Mouse (Mus musculus): ENCODE results near the gene Ppp1r21. TPM values are rescaled to one million over a fixed set of nuclear protein-coding genes. Genes with fewer than 3 reads are reported as not detected.

Gene Ppp1r21
- total RNA-seq (2015; ENCODE audit: low replicate concordance) (16.3 and 20.5 TPM in 2 replicates), total RNA-seq (2017; ENCODE audit: low replicate concordance) (7.6 and 8.1 TPM in 2 replicates)

DNA sequence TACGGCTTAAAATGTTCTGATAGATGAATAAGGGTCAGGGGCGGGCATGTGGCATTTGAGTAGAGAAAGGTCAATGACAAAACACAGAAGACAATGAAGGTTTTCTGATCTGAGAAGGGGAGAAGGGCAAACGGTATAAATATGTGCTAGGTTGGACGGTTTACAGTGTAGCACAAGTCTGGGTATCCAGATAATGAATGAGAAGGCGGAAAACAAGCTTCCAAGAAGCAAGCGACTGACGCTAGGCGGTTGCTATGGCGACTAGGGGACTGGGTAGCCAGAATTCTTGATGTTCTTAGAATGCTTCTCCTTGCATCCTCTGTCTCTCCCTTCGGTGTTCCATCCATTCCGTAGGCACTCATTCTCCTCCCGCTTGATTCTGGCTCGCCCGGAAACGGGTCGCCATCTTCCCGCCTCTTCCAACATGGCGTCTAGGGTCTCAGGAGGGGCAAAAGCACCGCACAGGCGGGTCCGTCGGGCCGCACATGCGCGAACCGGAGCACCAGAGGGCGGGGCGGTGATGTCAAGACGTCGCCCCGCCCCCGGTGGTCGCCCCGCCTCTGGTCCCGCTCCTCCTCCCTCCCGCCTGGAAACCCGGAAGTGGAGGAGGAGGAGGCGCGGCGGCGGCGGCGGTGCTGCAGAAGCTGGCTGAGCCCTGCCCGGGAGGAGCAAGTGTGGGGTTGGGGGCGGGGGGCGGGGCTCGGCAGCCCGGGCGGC lies at the start of gene Ppp1r21:
TSS of gene Ppp1r21 (plus strand) at position 600 of the 717 bp plus-strand sequence.
- ATAC-seq (replicated peaks; ENCODE audit: low FRiP score, poor library complexity, severe bottlenecking) = peak; percentile 99

DNA sequence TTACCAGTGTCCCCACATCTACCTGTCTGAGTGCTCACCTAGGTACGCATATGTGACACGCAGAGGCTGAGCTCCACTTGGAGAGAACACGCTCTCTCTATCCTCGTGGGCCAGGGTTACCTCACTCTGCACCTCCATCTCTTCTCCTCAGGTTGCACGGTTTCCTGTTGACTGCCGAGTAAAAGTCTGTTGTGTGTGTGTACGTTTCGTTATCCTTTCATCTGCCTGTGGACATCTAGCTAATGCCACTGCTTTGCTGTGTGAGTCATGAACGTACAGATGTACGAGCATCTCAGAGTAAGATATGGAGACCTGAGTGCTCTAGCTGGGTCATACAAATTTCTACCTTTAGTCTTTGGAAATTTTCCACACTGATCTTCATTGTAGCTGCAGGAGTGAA lies 49.5 kb upstream of the Ppp1r21 start:
- no peak for ATAC-seq (replicated peaks; ENCODE audit: low FRiP score, poor library complexity, severe bottlenecking)

DNA sequence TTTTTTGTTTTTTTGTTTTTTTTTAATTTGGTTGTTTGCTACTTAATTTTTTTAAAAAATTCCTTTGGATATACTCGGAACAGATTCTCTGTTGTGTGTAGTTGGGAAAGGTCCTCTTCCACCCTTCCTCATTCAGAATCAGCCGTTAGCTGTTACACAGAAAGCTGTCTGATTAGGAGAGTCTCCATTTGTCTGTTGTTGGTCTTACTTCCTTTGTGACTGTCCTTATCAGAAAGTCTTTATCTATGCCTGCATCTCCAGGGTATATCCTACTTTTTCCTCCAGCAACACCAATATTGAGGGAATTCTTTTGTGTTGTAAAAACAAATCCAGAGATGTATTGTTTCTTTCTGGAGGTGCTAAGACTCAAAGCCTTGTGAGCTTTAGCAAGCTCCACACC lies 48.9 kb upstream of the Ppp1r21 start:
- ATAC-seq (replicated peaks; ENCODE audit: low FRiP score, poor library complexity, severe bottlenecking) = no peak

DNA sequence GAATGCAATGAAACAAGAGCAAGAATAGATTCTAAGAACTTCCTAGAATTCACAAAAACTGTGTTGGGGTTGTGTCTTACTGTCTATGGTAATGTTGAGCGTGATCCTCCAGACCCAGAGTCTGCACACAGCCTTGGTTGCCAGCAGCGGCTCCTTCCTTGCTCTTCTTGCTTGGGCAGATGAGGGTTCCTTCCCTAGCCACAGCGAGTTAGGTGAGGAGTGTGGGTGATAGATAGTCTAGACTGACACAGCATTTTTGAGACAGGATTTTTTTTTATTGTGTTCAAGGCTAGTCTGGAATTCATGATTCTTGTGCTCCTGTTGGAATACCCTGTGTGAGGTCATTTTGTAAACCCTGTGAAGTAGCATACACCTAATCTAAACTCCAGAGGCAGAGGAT lies 48.3 kb upstream of the Ppp1r21 start:
- peak; percentile 71; the same call in 1 of the 2 replicates for ATAC-seq (replicated peaks; ENCODE audit: low FRiP score, poor library complexity, severe bottlenecking)

GRCm38 (mm10) chr17:88484539-88484938 lies 45.4 kb upstream of the Ppp1r21 start:
- no peak for ATAC-seq (replicated peaks; ENCODE audit: low FRiP score, poor library complexity, severe bottlenecking)

GRCm38 (mm10) chr17:88484951-88485350 lies 45.0 kb upstream of the Ppp1r21 start:
- no peak for ATAC-seq (replicated peaks; ENCODE audit: low FRiP score, poor library complexity, severe bottlenecking)

- no peak for ATAC-seq (replicated peaks; ENCODE audit: low FRiP score, poor library complexity, severe bottlenecking)
Measured at GRCm38 (mm10) chr17:88490546-88490945, 39.4 kb upstream of the Ppp1r21 start.

DNA sequence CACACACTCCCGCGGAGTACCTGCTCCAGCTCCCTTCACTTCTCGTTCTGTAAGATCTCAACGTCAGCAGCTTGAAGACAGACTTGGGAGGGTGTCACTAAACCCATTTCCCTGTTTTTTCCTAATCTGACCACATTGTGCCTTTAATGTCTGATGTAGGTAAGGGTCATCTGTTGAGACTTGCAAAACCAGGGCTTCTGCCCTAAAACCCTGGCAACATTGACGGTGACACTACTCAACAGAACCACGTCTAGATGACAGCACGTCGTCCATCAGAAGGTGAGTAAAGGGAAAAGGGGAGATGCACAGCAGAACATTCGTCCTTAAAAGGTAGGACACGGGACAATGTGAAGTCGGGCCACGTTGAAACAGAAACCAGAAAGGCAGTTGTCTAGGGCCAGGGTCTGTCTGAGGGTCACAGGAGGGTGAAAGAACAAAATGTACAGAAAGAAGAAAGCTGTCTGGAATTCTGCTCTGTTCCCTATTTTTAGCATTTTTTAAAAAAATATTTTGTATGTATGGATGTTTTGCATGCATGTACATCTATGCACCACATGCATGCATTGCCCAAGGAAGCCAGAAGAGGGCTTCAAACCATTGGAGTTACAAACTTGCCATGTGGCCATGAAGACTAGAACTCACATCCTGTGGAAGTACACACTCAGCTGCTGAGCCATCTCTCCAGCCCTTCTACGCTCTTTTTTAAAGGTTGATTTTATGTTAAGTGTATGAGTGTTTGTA lies 38.4 kb upstream of the Ppp1r21 start:
- ATAC-seq (replicated peaks; ENCODE audit: low FRiP score, poor library complexity, severe bottlenecking) = no peak

GRCm38 (mm10) chr17:88492107-88492460 lies 37.8 kb upstream of the Ppp1r21 start:
- no peak for ATAC-seq (replicated peaks; ENCODE audit: low FRiP score, poor library complexity, severe bottlenecking)

GRCm38 (mm10) chr17:88493551-88493950 lies 36.4 kb upstream of the Ppp1r21 start:
- no peak for ATAC-seq (replicated peaks; ENCODE audit: low FRiP score, poor library complexity, severe bottlenecking)

DNA sequence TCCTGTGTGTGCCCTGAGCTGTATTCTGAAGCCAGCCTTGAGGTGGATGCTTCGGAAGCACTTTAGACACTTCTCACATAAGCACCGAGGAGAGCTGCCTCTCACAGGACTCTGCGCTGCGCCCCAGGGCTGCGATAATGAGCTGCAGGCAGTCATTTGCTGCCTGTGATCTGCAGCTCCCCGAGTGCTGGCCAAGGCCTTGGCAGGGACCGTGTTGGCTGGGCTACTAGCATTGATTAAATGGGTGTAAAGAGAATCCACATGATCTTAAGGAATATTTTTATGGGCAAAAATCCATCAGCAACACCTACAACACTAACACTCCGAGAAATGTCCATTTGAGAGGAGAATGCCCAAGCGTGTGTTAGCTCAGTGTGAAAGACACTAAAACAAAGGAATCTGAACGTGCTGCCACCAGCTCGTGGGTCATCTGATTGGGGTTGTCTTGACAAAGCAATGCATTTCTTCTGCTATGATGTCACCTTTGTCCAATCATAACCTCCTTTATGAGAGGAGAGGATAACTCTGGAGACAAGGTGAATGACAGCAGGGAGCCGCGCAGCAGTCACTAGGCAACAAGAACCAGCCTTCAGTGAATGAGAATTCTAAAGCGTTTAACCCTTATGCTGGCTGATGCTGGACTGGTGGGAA lies 35.7 kb upstream of the Ppp1r21 start:
- 0 out of 2 replicates have a peak, but pooled peaks have one; percentile 10 for ATAC-seq (replicated peaks; ENCODE audit: low FRiP score, poor library complexity, severe bottlenecking)

DNA sequence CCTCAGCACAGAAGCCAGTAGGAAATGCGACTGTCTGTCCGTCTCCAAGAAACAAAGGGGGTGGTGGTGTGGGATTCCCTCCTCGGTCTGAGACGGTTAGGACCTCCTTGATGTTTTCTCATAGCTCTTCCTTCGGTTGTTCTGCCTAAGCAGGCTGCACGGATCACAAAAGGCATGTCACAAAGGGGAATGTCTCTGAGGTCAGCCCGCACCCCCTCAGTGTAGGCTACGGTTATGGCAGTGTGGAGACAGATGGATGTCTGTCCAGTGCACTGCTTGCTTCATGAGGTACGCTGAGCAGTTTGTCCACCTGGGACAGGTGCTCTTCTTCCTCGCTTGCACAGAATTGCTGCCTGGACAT lies 35.2 kb upstream of the Ppp1r21 start:
- no peak for ATAC-seq (replicated peaks; ENCODE audit: low FRiP score, poor library complexity, severe bottlenecking)

- no peak for ATAC-seq (replicated peaks; ENCODE audit: low FRiP score, poor library complexity, severe bottlenecking)
Measured at GRCm38 (mm10) chr17:88498090-88498682, 31.7 kb upstream of the Ppp1r21 start.

- no peak for ATAC-seq (replicated peaks; ENCODE audit: low FRiP score, poor library complexity, severe bottlenecking)
Measured at GRCm38 (mm10) chr17:88504056-88504455, 25.9 kb upstream of the Ppp1r21 start.

DNA sequence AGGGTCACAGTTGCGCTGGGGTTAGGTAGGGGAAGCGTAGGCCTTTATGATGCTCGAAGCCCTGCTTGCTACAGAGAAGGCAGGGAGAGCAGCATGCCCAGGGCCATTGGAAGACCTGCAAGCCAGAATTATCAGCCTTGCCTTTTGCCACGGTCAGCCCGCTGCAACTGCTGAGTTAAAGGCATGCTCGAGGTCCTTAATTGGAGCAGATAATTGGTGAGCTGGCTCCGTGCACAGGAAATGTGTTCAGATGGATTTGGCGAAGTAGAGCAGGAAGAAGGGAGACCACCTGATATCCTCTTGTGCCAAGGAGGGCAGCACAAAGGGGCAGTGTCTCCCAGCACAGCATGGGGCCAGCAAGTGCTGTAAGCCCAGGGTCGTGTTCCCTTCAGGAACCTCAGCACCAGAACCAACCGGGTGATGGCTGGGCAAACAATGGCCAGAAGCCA lies 24.6 kb upstream of the Ppp1r21 start:
- no peak for ATAC-seq (replicated peaks; ENCODE audit: low FRiP score, poor library complexity, severe bottlenecking)

GRCm38 (mm10) chr17:88505941-88506340 lies 24.0 kb upstream of the Ppp1r21 start:
- no peak for ATAC-seq (replicated peaks; ENCODE audit: low FRiP score, poor library complexity, severe bottlenecking)

- no peak for ATAC-seq (replicated peaks; ENCODE audit: low FRiP score, poor library complexity, severe bottlenecking)
Measured at GRCm38 (mm10) chr17:88507376-88507775, 22.5 kb upstream of the Ppp1r21 start.

GRCm38 (mm10) chr17:88508846-88509508 lies 20.9 kb upstream of the Ppp1r21 start:
- no peak for ATAC-seq (replicated peaks; ENCODE audit: low FRiP score, poor library complexity, severe bottlenecking)

- ATAC-seq (replicated peaks; ENCODE audit: low FRiP score, poor library complexity, severe bottlenecking) = no peak
Measured at GRCm38 (mm10) chr17:88509999-88510398, 19.9 kb upstream of the Ppp1r21 start.

DNA sequence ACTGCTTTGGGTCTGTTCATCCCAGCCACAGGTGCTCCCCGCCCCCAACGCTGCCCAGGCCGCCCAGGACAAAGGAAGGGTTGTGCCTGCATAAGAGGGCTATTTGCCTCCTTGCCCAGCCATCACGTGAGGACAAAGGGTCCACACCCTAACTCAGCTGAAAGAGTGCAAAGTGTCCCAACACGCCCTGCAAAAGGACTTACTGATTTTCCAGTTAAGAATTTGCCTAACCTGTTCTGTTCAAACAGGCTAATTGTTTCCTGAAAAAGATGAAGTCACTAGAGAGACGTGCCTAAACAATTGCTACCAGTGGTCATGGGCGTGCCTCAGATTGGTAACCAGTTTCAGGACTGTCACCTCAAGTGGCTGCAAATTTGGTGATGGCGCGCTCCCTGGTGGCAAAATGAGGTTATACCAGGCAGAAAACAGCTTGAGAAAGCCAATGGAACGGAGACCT lies 18.8 kb upstream of the Ppp1r21 start:
- ATAC-seq (replicated peaks; ENCODE audit: low FRiP score, poor library complexity, severe bottlenecking) = peak; percentile 72
